Mouse (Mus musculus): Measurements from ENCODE around the gene Hmgb2. TPM values are rescaled to one million over a fixed set of nuclear protein-coding genes. Genes with fewer than 3 reads are reported as not detected.

Gene Hmgb2
- polyA plus RNA-seq, 1 experiment = 6.0 TPM

DNA sequence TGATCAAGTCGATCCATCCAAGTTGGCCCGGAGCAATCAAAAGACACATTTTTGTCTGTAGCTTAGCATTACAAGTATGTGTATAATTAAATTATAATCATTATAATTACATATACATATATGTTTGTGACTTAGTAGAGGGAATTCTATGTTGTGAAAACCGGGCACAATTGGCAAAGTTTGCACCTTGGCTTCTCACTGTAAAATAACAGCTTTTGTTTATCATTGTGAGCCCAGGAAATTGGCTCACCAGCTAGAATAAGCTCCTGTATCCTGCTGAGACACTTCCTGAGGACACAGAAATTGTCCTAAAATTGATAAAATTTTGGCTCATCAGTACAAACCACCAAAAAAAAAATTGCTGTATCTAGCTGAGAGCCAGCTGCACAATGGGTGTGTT, 34.7 kb downstream of the Hmgb2 start:
- peak; percentile 64 to 93 for DNase-seq
- 4% methylated on average over 3 of the region's 3 CpGs for WGBS
- no peak overlapping the region for H3K4me3 ChIP-seq (replicated peaks; ENCODE audit: insufficient read depth, low read depth, low read length)

DNA sequence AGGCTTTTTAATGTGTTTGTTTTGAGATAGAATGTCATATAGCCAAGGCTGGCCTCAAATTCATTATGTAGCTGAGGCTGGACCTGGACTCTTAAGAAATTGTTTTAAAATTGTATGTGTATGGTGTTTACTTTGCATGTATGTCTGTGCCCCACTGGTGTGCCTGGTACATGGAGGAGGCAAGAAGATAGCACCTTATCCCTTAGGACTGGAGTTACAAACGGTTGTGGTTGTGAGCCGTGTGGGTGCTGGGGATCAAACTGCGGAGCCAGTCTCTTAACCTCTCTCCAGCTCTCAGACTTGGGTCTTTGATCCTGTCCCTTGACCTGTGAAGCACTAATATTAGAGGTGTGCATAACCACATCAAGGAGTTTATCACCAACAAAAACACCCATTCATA, 35.1 kb downstream of the Hmgb2 start:
- Histone ChIP-seq H3K27ac (ENCODE audit: insufficient read depth, low read length) (peak overlapping the region; percentile 100), H3K27me3 (ENCODE audit: control insufficient read depth, insufficient read depth, low read length) (no peaks in the 10 kb centered on the region), H3K4me1 (ENCODE audit: control insufficient read depth, insufficient read depth, low read length) (peaks cover 44% of the 10 kb centered on the region), H3K4me3 (replicated peaks; ENCODE audit: insufficient read depth, low read depth, low read length) (no peak overlapping the region)
- peak in 1 of 2 experiments; percentile 65 for DNase-seq
- no peak for TF ChIP-seq CTCF (IDR thresholded peaks at IDR 0.05; ENCODE audit: borderline replicate concordance, insufficient read depth, low read depth, low read length)
- TF ChIP-seq POLR2A (IDR thresholded peaks at IDR 0.05; ENCODE audit: borderline replicate concordance, insufficient read depth, low read length) = no peak
- 26% methylated on average over 3 of the region's 3 CpGs for WGBS

More for the DNA sequence above, 34.7 kb downstream of the Hmgb2 start:
- Histone ChIP-seq H3K27me3 (ENCODE audit: control insufficient read depth, insufficient read depth, low read length) (no peaks in the 10 kb centered on the region), H3K27ac (ENCODE audit: insufficient read depth, low read length) (no peak overlapping the region), H3K4me1 (ENCODE audit: control insufficient read depth, insufficient read depth, low read length) (peaks cover 44% of the 10 kb centered on the region)
- TF ChIP-seq CTCF (IDR thresholded peaks at IDR 0.05; ENCODE audit: borderline replicate concordance, insufficient read depth, low read depth, low read length) = no peak
- TF ChIP-seq POLR2A (IDR thresholded peaks at IDR 0.05; ENCODE audit: borderline replicate concordance, insufficient read depth, low read length) = no peak

DNA sequence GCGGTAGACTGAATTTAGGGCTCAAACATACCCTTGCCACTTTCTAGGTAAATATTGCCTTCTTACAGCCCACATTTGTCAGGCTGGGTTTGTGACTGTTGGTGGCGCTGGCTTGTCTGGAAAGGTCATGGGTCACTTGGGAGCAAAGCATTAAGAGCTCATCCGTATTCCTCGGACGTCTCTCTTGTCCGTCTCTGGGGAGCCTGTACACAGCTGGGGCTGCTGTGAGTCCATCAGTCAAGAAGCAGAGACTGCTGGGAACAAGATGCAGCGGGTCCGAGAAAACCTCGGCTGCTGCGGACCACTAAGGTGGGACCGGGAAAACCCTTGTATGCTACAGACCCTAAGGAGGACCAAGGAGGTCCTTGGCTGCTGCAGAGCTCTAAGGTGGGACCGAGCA, 35.9 kb downstream of the Hmgb2 start:
- H3K4me3 ChIP-seq (replicated peaks; ENCODE audit: insufficient read depth, low read depth, low read length) = no peak overlapping the region
- H3K27ac ChIP-seq (ENCODE audit: insufficient read depth, low read length) = peak overlapping the region; percentile 100
- DNase-seq = peak in 1 of 2 experiments; percentile 33
- WGBS = 75% methylated on average over 12 of the region's 12 CpGs
- no peaks in the 10 kb centered on the region for H3K27me3 ChIP-seq (ENCODE audit: control insufficient read depth, insufficient read depth, low read length)
- peaks cover 44% of the 10 kb centered on the region for H3K4me1 ChIP-seq (ENCODE audit: control insufficient read depth, insufficient read depth, low read length)
- TF ChIP-seq POLR2A (IDR thresholded peaks at IDR 0.05; ENCODE audit: borderline replicate concordance, insufficient read depth, low read length) (no peak), CTCF (IDR thresholded peaks at IDR 0.05; ENCODE audit: borderline replicate concordance, insufficient read depth, low read depth, low read length) (no peak)

DNA sequence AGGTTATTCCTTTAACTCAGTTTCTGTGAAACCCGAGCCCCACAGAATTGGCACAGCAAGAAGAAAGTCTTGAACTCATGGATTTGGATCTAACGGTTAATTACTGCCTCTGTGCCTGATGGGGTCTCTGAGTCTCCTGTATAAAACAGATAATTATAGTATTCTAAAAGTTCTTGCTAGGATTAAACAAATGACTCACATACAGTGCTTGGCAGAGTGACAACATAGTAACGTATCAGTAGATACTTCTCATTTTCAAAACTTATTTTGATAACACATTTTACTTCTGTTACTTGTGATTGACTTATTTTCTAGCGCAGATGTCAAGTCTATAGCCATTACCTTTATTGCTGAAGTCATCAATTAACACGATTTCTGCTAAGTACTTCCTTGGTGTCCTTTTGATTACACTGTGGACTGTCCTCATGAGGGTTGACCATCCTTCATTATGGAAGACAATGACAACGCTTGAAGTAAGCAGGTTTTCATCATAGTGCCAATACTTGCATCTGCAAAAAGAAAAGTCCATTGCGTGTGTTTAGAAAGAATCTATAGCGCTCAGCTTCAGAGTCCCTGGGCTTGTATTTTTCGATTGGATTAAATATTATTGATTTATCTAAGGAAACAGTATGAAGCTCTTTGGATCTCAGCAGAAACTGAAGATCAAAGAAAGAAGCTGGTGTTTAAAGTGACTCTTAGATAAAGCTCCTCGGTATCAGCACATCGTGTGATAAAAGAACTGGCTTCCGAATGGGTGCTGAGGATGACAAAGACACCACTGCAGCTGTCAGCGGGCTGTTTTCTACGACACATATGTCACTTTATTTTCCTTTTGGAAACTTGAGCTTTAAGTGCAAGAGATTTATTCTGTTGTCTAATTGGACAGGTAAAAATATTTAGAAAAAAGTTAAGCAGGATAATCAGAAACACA, 40.7 kb downstream of the Hmgb2 start:
- 85% methylated on average over 14 of the region's 14 CpGs for WGBS

DNA sequence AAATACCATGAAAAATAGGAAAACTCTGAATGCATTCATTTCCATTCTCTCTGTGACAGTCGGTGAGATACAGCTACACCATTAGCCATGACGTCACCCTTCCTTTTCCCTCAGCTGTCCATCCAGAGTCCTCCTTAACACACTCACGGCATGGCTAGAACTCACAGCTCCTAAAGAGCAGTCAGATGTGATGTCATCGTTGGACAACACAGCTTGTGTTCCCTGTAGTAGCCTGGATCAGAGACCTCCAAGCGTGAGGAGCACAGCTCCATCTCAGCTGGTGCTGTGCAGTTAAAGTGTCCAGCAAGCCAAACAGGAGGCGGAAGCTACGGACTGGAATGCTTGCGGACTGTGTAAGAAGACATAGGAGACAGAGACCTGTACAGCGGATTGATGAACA, 49.2 kb downstream of the Hmgb2 start:
- WGBS = 29% methylated on average over 9 of the region's 9 CpGs
- DNase-seq = peak; percentile 55 to 61
- Histone ChIP-seq H3K27me3 (ENCODE audit: control insufficient read depth, insufficient read depth, low read length) (no peaks in the 10 kb centered on the region), H3K4me1 (ENCODE audit: control insufficient read depth, insufficient read depth, low read length) (peaks cover 18% of the 10 kb centered on the region), H3K27ac (ENCODE audit: insufficient read depth, low read length) (peak overlapping the region; percentile 83), H3K4me3 (replicated peaks; ENCODE audit: insufficient read depth, low read depth, low read length) (no peak overlapping the region)
- no peak for TF ChIP-seq CTCF (IDR thresholded peaks at IDR 0.05; ENCODE audit: borderline replicate concordance, insufficient read depth, low read depth, low read length)
- no peak for TF ChIP-seq POLR2A (IDR thresholded peaks at IDR 0.05; ENCODE audit: borderline replicate concordance, insufficient read depth, low read length)

More for the DNA sequence above, 40.7 kb downstream of the Hmgb2 start:
- no peaks in the 10 kb centered on the region for H3K27me3 ChIP-seq (ENCODE audit: control insufficient read depth, insufficient read depth, low read length)
- no peak overlapping the region; the same call in 1 of the 2 replicates for H3K27ac ChIP-seq (ENCODE audit: insufficient read depth, low read length)
- peaks cover 16% of the 10 kb centered on the region for H3K4me1 ChIP-seq (ENCODE audit: control insufficient read depth, insufficient read depth, low read length)
- TF ChIP-seq CTCF (IDR thresholded peaks at IDR 0.05; ENCODE audit: borderline replicate concordance, insufficient read depth, low read depth, low read length) (no peak), POLR2A (IDR thresholded peaks at IDR 0.05; ENCODE audit: borderline replicate concordance, insufficient read depth, low read length) (no peak)
- no peak overlapping the region for H3K4me3 ChIP-seq (replicated peaks; ENCODE audit: insufficient read depth, low read depth, low read length)
- no peak for DNase-seq

DNA sequence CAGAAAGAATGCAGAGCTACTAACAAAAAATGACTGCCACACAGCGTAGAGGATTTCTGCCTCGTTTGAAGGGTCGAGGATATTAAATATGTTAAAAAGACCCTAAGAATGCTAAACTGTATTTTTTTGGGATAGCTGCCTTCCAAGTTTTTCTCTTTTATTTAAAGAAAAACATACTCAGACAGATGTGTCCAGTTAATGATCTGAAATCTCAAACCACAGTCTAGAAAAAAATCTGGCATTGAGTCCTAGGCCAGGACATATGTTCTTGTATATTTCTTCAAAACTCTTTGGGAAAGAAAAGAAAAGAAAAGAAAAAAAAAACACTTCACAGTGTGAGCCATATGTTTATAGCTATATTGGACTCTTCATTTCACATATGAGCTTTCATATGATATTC, 51.0 kb downstream of the Hmgb2 start:
- Histone ChIP-seq H3K4me3 (replicated peaks; ENCODE audit: insufficient read depth, low read depth, low read length) (no peak overlapping the region), H3K4me1 (ENCODE audit: control insufficient read depth, insufficient read depth, low read length) (peaks cover 28% of the 10 kb centered on the region), H3K27ac (ENCODE audit: insufficient read depth, low read length) (no peak overlapping the region), H3K27me3 (ENCODE audit: control insufficient read depth, insufficient read depth, low read length) (no peaks in the 10 kb centered on the region)
- no peak for DNase-seq
- 94% methylated on average over 3 of the region's 3 CpGs for WGBS
- no peak for TF ChIP-seq CTCF (IDR thresholded peaks at IDR 0.05; ENCODE audit: borderline replicate concordance, insufficient read depth, low read depth, low read length)
- no peak for TF ChIP-seq POLR2A (IDR thresholded peaks at IDR 0.05; ENCODE audit: borderline replicate concordance, insufficient read depth, low read length)

DNA sequence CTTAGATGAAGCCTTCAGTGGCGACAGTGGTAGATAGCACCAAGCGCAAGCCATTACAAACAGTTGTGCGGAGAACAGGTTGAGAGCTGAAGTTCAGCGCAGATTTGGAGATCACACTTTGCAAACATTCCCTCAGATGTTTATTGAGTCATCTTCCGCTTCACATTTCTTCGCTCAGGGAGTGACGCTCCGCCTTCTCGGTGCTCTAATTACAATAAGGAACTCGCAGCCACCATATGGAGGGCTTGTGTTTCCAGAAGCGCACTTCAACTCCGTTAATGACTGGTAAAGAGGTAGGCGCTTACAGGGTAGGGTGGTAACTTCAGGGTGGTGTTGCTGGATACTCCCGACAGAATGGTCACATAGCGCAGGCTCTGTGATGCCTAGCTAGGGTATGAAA, 52.0 kb downstream of the Hmgb2 start:
- peak overlapping the region; percentile 72 for H3K27ac ChIP-seq (ENCODE audit: insufficient read depth, low read length)
- no peak for DNase-seq
- TF ChIP-seq POLR2A (IDR thresholded peaks at IDR 0.05; ENCODE audit: borderline replicate concordance, insufficient read depth, low read length) = no peak
- no peak for TF ChIP-seq CTCF (IDR thresholded peaks at IDR 0.05; ENCODE audit: borderline replicate concordance, insufficient read depth, low read depth, low read length)
- H3K27me3 ChIP-seq (ENCODE audit: control insufficient read depth, insufficient read depth, low read length) = no peaks in the 10 kb centered on the region
- H3K4me3 ChIP-seq (replicated peaks; ENCODE audit: insufficient read depth, low read depth, low read length) = no peak overlapping the region
- H3K4me1 ChIP-seq (ENCODE audit: control insufficient read depth, insufficient read depth, low read length) = peaks cover 37% of the 10 kb centered on the region
- 95% methylated on average over 15 of the region's 15 CpGs for WGBS

DNA sequence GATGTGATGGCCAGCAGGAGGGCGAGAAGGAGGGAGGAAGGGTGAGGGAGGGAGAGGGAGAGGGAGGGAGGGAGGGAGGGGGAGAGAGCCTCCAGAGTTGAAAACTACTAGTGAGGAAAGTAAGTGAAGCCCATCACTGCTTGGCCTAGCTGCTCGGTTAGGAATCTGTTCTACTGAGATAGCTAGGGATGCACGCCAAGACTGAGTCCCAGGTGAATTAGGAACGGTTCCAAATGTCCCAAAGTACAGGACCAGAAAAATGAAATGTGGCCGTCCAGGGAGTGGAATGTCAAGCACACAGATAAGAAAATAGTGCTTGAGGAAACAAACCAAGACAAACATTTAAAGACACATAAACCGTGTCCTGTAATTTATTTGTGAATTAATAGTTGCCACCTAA, 53.3 kb downstream of the Hmgb2 start:
- Histone ChIP-seq H3K4me3 (replicated peaks; ENCODE audit: insufficient read depth, low read depth, low read length) (no peak overlapping the region), H3K4me1 (ENCODE audit: control insufficient read depth, insufficient read depth, low read length) (peaks cover 48% of the 10 kb centered on the region), H3K27ac (ENCODE audit: insufficient read depth, low read length) (peak overlapping the region; percentile 72; the same call in 1 of the 2 replicates), H3K27me3 (ENCODE audit: control insufficient read depth, insufficient read depth, low read length) (no peaks in the 10 kb centered on the region)
- TF ChIP-seq POLR2A (IDR thresholded peaks at IDR 0.05; ENCODE audit: borderline replicate concordance, insufficient read depth, low read length) (no peak), CTCF (IDR thresholded peaks at IDR 0.05; ENCODE audit: borderline replicate concordance, insufficient read depth, low read depth, low read length) (no peak)
- 31% methylated on average over 6 of the region's 6 CpGs for WGBS
- peak; percentile 67 to 84 for DNase-seq

Other genes with a start within 250 kb of the Hmgb2 start
- gene Hand2, start 190.9 kb upstream of the Hmgb2 start, polyA plus RNA-seq (2012; rRNA removed) = not detected in 2 replicates
- gene Scrg1, start 56.0 kb upstream of the Hmgb2 start, polyA plus RNA-seq (2012; rRNA removed) = 74.3 and 79.5 TPM in 2 replicates
- 12.5 and 14.1 TPM in 2 replicates for gene Sap30, start 24.0 kb upstream of the Hmgb2 start, polyA plus RNA-seq (2012; rRNA removed)
- gene Galnt7, start 141.1 kb downstream of the Hmgb2 start, polyA plus RNA-seq (2012; rRNA removed) = 20.8 and 20.9 TPM in 2 replicates